Mouse (Mus musculus): Measurements from ENCODE around the gene Coq3.

Gene Coq3

DNA sequence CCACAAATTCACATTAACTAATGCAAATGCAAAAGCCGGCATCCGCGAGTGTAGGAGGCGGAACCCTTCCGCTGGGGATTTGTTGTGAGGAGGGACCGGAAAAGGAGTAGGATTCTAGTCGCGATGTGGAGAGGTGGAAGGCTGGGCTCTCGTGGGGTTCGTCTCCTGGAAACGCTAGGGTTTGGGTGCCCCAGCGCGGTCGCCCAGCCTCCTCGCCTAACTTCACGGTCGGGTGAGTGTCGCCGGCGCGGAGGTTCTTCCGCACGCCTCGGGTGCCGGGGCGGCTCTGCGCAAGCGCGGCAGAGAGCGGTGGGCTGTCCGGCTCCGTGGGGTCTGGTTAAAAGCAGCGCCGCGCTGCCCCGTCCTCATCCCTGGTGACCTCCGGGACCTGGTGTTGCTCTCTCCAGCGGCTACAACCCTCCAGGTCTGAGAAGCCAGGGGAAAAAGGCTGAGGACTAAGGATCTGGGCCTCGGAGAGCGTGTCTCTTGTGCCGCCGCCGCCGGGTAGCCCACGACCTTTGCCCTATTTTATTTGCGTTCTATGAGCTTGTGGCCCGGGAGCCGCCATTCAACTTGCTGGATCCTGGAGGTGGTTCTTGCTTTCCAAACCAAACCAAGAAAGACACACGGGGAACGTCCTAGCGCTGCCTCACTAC is at the start of gene Coq3:
TSS of gene Coq3 (plus strand) at position 109 of the 656 bp plus-strand sequence.
- DNase-seq (ENCODE audit: low spot score) = peak; percentile 32

DNA sequence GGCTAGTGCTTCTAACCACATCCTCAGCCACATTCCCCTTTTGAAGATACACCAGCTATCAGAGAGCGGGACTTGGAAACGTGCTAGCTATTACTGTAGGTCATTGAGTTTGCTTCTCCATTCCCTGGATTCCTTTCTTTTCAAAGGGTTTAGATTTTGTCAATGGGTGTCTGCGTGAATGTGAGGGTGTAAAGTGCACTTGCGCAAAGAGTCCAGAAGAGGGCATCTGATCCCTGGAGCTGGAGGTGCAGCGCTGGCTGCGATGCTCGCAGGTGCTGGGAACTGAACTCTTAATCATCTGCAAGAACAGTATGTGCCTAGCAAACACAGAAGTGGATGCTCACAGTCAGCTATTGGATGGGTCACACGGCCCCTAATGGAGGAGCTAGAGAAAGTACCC is 46.6 kb upstream of the Coq3 start:
- DNase-seq (ENCODE audit: low spot score) = no peak

DNA sequence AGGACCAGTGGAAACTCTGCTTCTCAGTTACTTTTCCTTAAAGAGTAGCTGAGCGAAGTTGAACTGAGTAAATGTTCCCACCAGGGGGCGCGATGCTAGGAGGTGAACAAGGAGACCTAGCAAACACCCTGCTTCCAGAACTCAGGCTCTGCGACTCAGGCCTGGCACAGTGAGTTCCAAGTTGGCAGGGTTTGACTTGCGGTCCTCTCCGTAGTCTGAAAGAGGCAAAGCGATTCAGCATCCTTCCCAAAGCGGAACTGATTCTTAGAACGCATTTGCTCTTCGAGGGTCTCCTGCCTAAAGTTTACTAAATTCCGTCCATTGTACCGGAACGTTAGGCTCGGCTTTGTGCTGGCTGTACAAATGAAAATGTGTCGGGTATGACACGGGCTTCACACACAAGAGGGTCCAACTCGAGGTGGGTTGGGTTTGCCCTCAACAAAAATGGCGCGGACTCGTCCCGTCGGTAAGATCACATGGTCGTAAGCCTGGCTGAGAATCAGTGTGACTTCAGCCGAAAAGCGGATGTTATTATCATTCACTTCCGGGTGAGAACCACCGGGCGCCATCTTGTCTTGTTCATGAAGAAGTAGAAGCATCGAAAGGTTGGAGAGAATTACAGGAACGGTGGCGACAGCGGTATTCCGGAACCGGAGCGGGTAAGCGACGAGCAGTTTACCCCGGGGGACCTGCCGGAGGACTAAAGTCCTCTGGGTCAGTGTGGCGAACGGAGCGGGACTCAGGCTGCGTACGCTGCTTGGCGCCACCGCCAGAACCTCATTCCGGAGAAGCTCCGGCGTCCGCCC is 31.8 kb upstream of the Coq3 start, which contains the start of gene Pnisr:
TSS of gene Pnisr (plus strand) at position 103 of the 806 bp plus-strand sequence.
- DNase-seq (ENCODE audit: low spot score) = peak; percentile 87

DNA sequence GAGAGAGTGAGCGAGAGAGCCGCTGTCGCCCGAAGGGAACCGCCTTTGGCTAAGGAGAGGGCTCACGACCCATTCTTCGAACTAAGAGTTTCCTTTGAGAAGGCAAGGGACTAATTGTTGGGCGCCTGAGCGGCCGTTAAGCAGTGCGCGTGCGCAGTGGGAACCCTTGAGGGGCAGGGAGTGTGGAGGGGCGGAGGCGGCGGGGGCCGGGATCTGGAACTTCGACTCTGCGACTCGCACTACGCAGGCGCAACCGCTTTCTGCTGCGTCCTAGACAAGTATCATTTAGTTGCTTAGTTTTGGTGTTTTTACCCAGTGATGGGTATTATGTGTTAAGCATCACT is 31.2 kb upstream of the Coq3 start:
- peak; percentile 67 for DNase-seq (ENCODE audit: low spot score)

DNA sequence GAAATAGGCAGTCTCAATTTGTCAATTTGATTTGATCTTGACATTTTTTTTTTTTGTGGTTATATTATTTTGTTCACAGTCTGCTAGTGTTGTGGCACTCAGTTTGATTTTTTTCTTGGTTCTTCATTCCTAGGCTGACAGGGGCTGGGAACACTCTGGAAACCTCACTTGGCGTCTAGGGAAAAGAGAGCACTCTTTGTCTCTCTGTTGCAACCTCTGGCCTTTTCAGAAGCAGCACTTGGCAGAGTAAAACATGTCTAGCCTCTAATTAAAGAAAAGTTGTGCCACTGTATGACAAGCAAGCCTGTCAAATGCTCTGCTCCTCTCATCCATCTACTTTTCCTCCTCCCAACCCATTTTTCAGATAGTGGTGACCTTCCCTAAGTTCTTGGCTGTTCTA is 22.0 kb upstream of the Coq3 start:
- DNase-seq (ENCODE audit: low spot score) = no peak

DNA sequence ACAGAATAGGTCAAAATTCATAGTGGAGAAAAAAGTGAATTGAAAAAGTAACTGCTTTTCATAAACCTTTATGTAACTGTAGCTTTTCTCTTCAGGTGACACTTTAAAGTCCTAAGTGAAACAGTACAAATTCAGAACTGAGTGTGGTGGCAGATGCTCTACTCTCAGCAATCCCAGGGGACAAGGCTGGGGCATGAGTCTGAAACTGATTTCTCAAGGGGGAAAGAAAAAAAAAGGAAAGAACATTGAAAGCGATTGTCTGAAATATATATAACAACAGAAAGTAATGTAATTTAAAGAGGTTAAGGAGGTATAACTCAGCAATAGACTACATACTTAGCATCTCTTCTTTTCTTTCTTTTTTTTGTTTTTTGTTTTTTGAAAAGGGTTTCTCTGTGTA is 14.2 kb upstream of the Coq3 start:
- DNase-seq (ENCODE audit: low spot score) = no peak

DNA sequence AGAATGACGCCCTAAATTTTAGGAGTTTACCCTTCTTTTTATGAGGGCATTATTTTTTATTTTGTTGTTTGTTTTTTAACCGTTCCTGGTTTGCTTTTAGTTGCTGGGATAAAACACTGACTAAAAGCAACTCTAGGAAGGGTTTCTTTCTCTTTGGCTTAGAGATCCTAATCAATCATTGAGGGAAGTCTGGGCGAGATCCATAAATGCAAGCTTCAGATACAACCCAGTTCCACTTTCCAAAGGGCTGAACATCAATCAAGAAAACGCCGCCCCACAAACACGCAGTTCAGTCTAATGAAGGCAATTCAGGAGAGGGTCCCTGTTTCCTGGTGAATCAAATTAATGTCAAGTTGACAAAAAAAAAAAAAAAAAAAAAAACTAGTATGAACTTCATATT is 697 bp upstream of the Coq3 start:
- no peak for DNase-seq (ENCODE audit: low spot score)

DNA sequence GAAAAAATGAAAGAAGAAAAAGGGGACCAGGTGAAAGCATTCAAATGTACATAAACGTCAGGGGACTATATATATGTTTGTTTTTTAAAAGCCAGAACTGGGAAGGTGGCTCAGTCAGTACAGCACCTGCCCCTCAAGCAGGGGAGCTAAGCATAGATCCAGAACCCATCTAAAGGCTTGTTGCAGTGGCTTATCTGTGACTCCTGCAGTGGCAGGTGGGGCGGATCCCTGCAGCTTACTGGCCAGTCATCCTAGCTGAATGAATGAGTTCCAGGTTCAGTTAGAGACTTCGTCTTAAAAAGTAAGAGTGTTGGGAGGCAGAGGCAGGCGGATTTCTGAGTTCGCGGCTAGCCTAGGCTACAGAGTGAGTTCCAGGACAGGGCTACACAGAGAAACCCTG is 3.3 kb downstream of the Coq3 start:
- no peak for DNase-seq (ENCODE audit: low spot score)

DNA sequence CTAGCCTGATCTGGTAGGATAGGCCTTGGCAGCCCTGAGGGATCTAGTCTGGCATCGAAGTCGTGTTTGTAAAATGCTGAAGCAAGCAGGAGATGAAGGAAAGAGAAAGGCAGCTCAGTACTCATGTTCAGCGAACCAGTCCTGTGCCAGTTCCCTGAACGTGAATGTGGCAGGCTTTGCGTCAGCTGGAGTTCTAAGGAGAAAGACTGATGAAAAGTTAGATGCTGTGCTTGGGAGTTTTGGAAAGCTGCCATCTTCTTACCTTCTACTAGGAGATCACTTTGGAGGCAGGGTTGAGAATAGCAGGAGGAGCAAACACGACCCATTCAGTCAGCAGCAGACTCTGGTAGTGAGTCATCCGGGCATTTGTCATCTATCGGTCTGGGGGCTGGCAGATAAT is 6.4 kb downstream of the Coq3 start:
- no peak for DNase-seq (ENCODE audit: low spot score)

DNA sequence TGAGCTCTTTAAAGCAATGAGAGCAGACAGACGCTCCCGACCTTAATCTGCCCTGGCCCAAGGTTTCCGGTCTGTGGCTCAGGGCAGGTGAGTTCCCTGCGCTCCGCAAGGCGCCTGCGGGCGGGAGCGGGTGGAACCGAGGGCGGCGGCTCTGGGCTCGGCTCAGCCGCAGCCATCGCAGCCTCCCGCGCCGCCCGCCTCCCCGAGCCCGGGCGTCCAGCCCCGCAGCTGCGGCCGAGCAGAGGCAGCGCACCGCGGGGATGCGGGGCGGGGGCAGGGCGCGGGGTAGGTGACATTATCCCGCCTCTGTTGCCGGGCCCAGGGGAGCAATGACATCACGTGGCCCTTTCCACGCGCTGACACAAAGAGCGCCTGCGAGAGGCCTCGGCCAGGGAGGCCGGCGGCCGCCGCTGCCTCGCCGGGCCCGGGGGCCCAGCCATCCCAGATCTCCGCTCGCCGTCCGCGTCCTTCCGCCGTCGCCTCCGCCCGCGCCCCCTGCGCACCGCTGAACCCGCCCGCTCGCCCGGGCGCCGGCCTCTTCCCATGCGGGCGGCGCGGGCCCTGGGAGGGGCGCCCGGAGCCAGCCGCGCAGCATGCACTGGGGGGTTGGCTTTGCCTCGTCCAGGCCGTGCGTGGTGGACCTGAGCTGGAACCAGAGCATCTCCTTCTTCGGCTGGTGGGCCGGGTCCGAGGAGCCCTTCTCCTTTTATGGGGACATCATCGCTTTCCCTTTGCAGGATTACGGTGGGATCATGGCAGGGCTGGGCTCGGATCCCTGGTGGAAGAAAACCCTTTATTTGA is 51.7 kb downstream of the Coq3 start, which contains the start of gene Faxc:
TSS of gene Faxc (plus strand) at position 359 of the 801 bp plus-strand sequence.
- DNase-seq (ENCODE audit: low spot score) = peak; percentile 26

DNA sequence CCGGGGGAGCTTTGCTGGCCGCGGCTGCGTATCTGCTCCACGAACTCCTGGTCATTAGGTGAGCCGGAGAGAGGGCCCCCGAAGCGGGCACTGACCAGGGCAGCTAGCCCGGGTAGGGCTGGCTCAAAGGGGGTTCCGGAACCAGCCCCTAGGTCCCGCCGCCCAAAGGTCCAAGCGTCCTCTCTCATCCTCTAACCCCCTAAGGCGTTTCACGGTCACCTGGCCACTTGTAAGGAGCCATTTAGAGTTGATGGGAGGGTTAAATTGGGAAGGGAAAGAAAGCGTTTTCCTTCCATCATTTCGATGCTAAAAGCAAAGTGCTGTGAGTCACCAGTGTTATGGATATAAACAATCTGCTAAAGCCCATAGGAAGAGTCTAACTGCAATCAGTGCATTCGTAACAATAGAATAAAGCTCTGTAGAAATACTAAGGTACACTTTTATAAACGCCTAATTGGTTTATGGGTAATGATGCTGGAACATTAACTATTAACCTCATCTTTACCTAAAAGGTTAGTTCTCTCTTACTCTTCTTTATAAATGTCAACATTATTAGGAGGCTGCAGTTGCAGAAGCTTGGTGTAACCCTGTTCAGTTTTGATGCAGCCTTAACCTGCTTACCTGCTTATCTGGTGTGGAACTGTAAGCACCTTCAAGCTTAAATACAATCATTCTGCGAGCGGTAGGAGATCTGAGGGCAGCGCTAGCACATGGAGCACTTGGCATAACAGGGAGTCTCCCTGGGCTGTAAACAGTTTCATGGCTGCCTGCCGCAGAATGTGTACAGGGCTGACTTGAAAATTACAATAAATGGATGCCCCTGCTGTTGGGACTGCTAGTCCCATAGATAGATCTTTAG is 52.5 kb downstream of the Coq3 start:
- no peak for DNase-seq (ENCODE audit: low spot score)

DNA sequence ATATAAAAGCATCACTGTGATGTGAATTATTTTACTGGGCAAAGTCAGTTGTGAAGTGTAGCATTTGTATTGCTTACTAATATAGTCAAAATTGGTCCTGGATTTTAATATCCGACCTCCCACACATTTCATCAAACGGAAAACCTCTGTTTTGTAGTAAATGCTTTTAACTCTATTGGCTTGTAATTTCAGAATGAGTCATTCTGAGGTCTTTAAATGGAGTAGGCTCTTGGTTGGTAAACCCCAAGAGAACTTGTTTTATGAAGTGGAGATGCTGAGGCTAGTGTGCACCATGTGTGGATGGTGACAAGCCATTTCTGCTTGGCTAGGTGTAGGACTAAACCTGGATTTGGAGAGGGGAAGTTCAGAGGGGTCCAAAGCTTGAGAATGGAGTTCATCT is 55.9 kb downstream of the Coq3 start:
- DNase-seq (ENCODE audit: low spot score) = no peak

DNA sequence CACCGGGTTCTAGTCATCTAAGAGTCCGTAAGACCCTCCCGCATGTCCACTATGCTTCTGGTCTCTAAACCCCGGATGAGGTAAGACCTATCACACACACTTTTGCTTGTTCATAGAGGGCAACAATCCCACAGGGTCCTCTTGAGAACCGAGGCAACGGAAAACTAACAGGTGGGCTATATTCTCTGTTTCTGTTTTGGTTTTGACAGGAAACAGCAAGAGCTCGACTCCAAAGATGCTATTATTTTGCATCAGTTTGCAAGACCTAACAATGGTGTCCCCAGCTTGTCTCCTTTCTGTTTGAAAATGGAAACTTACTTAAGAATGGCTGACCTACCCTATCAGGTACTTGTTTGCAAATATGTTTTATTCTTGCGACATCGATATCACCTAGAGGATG is 57.0 kb downstream of the Coq3 start:
- DNase-seq (ENCODE audit: low spot score) = no peak

DNA sequence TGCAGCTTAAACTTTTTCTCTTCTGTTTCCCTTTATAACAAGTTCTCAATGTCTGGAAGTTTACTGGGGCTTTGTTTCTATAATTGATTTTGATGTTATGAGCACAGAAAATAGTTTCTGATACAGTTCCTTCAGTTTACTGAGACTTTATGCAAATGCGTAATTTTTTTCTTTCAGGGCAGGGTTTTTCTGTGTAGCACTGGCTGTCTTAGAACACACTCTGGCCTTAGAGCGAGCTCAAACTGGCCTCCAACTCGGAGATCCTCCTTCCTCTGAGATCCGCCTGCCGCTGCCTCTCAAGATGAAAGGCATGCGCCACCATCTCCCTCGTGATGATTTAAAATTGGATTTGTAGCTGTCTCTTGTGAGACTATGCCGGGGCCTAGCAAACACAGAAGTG is 58.4 kb downstream of the Coq3 start:
- DNase-seq (ENCODE audit: low spot score) = no peak

DNA sequence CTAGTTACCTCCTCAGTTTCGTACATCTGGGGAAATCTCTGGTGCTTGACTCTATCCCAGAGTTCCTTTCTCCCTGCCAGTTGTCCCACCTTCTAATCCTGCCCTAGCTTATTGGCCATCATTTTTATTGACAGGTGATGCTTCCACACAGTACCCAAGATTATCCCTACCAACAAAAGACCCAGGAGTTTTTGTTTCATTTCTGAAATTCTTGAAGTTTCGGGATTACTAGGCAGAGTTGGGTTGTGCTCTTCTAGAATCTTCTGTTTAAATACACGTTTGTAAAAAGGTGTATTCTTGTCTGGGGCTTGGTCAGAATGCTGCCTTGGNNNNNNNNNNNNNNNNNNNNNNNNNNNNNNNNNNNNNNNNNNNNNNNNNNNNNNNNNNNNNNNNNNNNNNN is 65.2 kb downstream of the Coq3 start:
- DNase-seq (ENCODE audit: low spot score) = no peak

DNA sequence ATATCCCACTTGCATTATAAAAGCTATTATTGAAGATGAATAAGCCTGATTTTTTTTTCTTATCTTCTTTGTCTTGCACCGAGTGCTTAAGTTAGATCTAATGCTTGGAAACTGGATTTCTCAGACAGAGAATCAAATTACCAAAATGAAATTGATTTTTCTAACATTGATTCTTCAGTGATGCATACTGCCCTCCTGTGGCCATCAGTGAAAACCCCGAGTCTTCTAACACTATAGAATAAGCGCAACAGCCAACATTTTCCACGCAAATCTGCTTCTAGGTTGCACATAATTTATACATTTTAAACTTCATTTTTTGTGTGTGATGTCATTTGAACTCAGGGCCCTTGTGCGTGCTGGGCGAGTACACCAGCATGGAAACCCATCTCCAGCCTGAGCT is 72.0 kb downstream of the Coq3 start:
- DNase-seq (ENCODE audit: low spot score) = no peak

DNA sequence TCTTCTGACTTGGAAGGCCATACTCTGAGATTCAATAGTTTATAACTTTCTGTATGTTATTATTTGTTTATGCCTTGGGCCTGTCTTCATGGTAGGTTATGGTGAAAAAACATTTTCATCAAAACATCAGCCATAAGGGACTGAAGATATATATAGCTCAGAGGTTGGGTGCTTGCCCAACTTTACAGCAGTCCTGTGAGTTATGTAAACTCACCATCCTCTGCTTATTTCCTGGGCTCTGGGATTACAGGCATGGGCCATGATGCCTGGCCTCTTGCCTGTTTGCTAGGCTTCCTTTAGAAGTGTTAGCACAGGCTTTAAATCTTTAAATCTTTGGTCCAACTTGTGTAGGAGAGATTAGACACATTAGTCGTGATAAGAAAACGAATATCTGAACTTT is 72.8 kb downstream of the Coq3 start:
- no peak for DNase-seq (ENCODE audit: low spot score)

DNA sequence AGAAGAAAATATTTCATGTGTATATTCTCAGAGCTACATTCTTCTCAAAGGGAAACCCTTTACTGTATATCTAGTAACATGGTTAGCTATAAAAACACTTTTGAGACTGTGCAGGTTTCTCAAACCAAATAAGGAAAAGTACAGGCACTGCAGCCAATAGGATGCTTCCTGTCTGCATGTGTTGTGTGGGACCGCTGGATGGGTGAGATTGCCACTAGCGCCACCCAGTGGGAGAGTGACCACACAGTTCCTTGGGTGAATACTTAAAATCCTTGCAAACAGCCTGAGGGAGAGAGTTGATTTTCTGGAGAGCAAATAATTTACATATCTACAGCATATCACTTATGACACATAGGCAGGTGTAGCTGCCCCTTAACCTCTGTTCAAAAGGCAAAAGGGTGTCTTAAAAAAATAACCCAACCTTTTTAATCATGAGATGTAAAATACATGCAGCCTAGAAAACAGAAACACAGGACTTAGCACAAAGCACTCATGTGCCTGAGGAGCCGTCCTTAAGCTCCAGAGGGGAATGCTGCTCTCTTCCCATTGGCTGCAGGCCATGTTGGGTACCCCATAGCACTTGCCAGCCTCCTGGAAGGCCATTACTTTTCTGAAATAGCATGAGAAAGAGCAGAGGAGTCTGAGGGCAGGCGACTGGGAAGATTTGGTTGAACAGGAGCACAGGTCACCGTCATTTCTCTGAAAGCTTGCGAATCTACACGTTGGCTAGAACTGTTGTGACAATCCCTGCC is 78.3 kb downstream of the Coq3 start:
- DNase-seq (ENCODE audit: low spot score) = peak; percentile 18

All from urinary bladder, postnatal 10 days (tissue).